Mouse (Mus musculus) kidney, postnatal 4 days (tissue): ENCODE data around the gene Mapkapk3.
"Not testable (repeated sequence)": the region's sequence is repeated elsewhere in the genome, so short reads cannot be mapped to it uniquely, and the experiment has no call there.

Experiments
- DNase-seq, 2 experiments: peaks; one replicate each; pipeline ENCODE4 v3.0.0; 2021; ENCODE audit warnings: mixed read lengths in 2 of 2

The Mapkapk3 gene

GRCm38 (mm10) chr9:107307099-107307872, 17.6 kb upstream of the Mapkapk3 start:
- peak; percentile 41 to 59 for DNase-seq

- not testable (repeated sequence) for DNase-seq
These were observed 17.0 kb upstream of the Mapkapk3 start for GRCm38 (mm10) chr9:107306673-107307072.

GRCm38 (mm10) chr9:107305601-107306542, 16.2 kb upstream of the Mapkapk3 start:
- peak; percentile 36 to 64 for DNase-seq

- no peak for DNase-seq
These were observed 15.3 kb upstream of the Mapkapk3 start for GRCm38 (mm10) chr9:107305012-107305411.

- no peak for DNase-seq
These were observed 14.7 kb upstream of the Mapkapk3 start for GRCm38 (mm10) chr9:107304383-107304782.

- no peak for DNase-seq
These were observed 14.2 kb upstream of the Mapkapk3 start for GRCm38 (mm10) chr9:107303900-107304299.

- DNase-seq: no peak
These were observed 13.6 kb upstream of the Mapkapk3 start for GRCm38 (mm10) chr9:107303121-107303820.

GRCm38 (mm10) chr9:107302592-107302991, 12.9 kb upstream of the Mapkapk3 start:
- no peak for DNase-seq

- no peak for DNase-seq
These were observed 12.1 kb upstream of the Mapkapk3 start for GRCm38 (mm10) chr9:107301554-107302331.

- no peak for DNase-seq
These were observed 10.7 kb upstream of the Mapkapk3 start for GRCm38 (mm10) chr9:107300224-107300973.

GRCm38 (mm10) chr9:107299783-107300182, 10.1 kb upstream of the Mapkapk3 start:
- no peak for DNase-seq

GRCm38 (mm10) chr9:107298876-107299275, 9.2 kb upstream of the Mapkapk3 start:
- no peak for DNase-seq

- peak; percentile 28 to 45 for DNase-seq
These were observed 8.5 kb upstream of the Mapkapk3 start for GRCm38 (mm10) chr9:107298059-107298780.

GRCm38 (mm10) chr9:107297658-107298057, 8.0 kb upstream of the Mapkapk3 start:
- DNase-seq: no peak

- no peak for DNase-seq
These were observed 7.4 kb upstream of the Mapkapk3 start for GRCm38 (mm10) chr9:107297059-107297458.

GRCm38 (mm10) chr9:107296501-107296965, 6.9 kb upstream of the Mapkapk3 start:
- peak; percentile 94 to 96 for DNase-seq

GRCm38 (mm10) chr9:107296041-107296440, 6.4 kb upstream of the Mapkapk3 start:
- DNase-seq: no peak

GRCm38 (mm10) chr9:107296016-107296040, 6.2 kb upstream of the Mapkapk3 start, which contains the start of gene Cish:
Gene Cish, plus strand, starts transcription at chr9:107296026.
- DNase-seq: no peak

- DNase-seq: no peak
These were observed 5.9 kb upstream of the Mapkapk3 start for GRCm38 (mm10) chr9:107295616-107296015.

GRCm38 (mm10) chr9:107294249-107294648, 4.6 kb upstream of the Mapkapk3 start:
- peak; percentile 94 to 95 for DNase-seq

- DNase-seq: peak; percentile 89
These were observed 1.2 kb upstream of the Mapkapk3 start for GRCm38 (mm10) chr9:107290897-107291296.
